Mouse (Mus musculus) megakaryocyte, adult 5-6 weeks (primary cell): ENCODE measurements around the gene Nudt4. TPM values are rescaled to one million over a fixed set of nuclear protein-coding genes. Genes with fewer than 3 reads are reported as not detected.
A peak's percentile ranks its signal among the peaks of the same experiment; 100 is the strongest.
"Not testable (repeated sequence)": the region's sequence is repeated elsewhere in the genome, so short reads cannot be mapped to it uniquely, and the experiment has no call there.

Source experiments
- ATAC-seq: 2 replicates; pipeline ENCODE4 v1.8.0; 2016; ENCODE audit warnings: mild to moderate bottlenecking, inconsistent platforms; ENCODE audit not compliant: poor library complexity, severe bottlenecking
- total RNA-seq, 2 experiments: library from RNA; stranded (forward) in 1 of 2; stranded (reverse) in 1 of 2; fragments of 153-499, 151-499 nt in 1 of 2; fragments of 221-1000, 200-1000 nt in 1 of 2; gene quantifications; 2 replicates each; pipeline versions ENCODE4 v1.2.3 to v1.2.4; 2015 to 2017

Nudt4 gene
- total RNA-seq, 2 experiments from 2014 or later = 98.7 to 141 TPM

DNA sequence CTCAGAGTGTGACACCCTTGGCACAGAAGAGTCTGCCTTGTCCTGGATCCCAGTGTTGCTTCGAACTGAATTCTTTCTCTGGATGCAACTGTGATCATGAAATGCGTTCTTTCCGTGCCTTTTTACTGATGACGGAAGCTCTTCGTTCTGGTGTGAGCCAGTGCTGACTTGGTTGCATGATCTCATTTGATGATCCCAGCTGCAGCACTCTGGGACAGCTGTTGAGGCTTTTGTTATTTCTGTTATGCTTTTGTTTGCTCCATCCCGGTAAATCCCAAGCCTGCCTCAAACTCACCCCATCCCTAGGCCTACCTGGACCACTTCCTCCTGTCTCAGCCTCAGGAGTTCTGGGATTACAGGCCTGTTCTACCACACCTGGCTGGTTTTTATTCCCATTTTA is 4.1 kb upstream of the Nudt4 start:
- ATAC-seq = no peak

DNA sequence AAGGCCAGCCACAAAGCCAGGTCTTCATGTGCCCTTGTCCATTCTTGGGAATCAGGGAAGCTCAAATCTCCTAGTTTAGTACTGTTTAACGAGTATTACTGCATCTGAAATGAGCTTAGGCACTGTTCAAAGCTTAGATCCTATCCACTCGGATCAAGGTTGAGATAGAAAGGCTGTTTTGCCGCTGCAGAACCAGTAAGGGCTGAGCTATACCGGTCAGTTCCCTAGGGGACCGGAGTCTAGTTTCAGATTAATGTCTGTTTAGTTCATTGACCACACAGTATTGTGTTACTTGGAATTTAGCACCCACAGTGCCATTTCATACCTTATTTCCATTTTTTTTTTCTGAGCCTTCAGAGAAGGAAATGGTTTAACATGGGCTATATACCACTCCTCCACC is 3.6 kb upstream of the Nudt4 start:
- ATAC-seq = no peak

DNA sequence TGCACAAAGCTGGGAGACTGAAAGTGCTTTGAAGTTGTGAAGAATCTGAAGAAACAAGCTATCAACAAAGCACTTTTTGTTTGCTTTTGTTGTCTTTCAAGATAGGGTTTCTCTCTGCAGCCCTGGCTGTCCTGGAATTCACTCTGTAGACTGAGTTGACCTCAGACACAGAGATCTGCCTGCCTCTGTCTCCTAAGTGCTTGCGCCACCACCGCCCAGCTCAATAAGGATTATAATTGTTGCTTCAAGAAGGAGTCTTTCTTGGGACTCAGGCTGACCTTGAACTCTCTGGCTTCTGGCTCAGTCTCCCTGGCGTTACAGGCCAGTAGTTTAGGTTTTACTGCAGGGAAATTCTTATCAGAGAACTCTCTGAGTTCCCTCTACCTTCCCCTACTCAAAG is 2.8 kb upstream of the Nudt4 start:
- ATAC-seq = no peak

DNA sequence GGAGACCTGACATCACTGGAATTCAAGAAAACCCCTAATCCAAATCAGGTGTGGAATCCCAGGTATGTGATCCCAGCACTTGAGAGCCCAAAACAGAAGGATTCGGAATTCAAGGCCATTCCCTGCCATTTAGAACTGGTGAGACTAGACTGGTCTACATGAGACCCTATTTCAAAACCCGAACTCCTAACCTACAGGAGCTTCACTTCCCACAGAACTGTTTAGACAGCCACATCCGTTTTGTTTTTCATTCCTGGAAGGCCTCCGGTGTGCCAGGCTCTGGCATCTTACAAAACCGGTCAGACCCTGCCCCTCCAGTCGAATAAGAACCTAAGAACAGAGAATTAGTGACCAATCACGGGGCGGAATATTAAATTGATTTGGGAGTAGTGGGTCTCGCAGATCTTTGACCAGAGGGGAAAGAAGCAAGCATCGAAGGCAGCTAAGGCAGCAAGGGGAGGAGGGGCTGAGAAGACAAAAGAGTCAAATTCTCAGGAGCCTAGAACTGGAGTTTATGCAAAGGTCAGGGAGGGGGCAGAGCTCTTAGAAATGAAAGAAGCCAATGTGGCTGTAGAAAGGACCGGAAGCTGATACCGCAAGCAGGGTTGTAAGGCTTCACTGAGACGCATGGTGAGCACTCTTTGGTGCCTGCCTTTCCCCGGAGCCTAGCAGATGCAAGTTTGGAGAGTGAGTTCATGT is 1.4 kb upstream of the Nudt4 start:
- ATAC-seq = peak; percentile 23

DNA sequence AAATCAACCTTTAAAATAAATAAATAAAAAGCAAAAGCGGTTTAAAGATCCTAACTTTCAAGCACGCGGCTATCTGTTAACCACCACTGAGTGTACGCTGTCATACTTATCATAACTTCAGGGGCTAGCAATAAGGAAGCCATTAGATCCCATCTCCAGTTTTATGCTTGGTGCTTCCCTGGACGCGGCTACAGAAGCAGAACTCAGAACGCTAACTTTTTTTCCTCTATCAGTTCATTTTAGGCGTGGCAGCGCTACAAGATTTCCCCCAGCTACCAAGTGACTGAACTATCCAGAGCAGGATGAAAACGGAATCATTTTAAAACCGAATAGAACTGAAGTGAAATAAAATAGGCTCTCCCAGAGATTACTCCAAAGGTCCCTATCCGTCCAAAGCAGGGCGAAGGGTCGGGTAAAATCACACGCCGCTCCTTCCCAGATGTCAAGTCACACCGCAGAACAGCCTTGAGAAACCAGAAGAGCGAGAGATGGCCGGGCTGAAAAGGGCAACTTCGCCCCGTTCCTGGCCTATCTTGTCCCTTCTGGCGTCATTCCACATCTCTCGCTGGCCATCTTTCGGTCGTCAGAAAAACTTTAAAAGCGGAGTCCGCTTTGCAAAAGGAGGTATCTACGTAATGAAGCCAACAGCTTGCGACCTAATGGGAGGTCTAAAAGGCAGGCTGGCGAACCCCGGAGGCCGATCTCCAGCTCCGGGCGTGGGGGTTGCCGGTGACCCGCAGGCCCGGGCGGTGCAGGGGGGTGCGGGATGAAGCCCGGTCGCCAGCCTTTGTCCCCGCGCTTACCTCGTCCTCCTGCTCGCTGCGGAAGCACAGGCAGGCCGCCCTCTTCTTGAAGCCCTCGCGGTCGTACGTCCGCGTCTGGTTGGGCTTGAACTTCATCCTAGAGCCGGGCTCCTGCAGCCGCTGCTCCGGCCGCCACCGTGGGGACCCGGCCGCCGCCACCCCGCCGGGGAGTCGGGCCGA is 796 bp downstream of the Nudt4 start:
- ATAC-seq = peak; percentile 16

DNA sequence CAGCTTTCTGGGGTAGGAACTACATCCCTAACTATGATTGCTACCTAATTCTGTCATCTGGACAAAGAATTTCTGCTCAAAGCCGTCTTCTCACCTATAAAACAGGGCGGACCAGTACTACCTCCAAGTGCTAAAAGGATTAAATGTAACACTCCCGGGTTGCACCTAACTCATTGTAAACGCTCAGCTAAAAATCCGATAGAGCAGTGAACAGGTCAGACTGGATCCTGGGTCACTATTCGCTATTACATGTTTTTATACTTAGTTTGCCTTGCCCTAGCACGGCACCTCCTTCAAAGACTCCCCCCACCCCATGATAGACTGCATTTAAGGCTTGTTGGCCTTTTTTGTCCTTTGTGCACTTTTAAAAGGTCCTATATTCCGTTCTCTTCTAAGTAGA is 1.6 kb downstream of the Nudt4 start:
- no peak for ATAC-seq

DNA sequence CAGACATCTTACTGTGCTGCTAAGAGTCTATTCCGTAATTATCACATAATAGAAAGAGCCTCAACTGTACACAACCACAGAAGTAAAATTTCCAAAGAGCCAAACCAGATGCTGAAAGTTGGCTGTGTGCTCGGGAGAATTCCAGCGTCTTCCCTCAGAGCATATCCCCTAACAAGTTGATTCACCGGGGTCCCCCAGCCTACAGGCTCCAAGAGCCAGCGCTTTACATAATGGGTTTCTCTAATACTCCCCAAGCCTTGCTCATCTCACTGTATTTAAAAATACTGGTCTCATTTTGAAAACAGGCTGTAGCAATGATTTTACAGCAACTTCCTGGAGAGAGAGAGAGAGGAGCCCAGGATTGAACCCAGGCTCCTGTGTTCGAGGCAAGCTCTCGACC is 2.3 kb downstream of the Nudt4 start:
- ATAC-seq = no peak

DNA sequence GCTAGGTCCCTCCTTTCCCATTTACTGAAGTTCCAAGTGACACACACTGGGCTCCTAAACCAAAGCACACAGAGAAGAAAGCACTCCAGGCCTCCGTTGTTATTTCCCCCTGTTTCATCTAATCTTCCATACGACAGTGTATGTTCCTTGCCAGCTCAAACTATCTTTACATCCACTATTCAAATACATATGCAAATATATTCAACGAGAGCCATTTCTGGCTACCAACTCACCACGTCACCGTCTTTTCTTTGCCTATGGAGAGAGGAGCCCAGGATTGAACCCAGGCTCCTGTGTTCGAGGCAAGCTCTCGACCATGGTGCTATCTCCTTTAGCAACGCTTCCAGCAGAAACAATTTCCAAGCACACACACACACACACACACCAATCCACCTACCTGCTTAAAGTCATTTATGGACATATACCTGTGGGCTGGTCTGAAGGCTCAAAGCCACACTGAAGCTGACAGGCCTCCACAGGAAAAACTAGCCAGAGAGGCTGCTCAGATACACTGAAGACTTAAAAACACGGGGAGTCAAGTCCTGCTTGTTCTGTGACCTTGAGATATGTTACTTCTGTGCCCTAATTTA is 3.5 kb downstream of the Nudt4 start:
- ATAC-seq = no peak

DNA sequence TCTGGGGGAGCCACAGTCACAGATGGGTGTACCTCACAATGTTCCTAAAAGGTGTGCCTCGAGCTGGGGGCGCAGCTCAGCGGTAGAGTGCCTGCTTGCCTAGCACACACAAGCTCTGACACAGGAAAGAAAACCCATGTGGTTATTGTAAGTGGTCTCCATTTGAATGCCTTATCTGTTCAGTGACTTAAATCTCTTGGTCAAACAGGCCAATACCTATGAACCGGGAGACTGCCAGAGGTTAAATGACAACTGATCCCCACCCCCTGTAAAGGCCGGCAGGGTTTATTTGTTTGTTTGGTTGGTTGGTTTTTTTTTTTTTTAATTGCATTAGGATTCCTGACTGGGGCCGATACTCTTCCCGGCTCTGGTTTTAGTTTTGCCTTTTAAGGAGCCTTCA is 4.5 kb downstream of the Nudt4 start:
- no peak for ATAC-seq

DNA sequence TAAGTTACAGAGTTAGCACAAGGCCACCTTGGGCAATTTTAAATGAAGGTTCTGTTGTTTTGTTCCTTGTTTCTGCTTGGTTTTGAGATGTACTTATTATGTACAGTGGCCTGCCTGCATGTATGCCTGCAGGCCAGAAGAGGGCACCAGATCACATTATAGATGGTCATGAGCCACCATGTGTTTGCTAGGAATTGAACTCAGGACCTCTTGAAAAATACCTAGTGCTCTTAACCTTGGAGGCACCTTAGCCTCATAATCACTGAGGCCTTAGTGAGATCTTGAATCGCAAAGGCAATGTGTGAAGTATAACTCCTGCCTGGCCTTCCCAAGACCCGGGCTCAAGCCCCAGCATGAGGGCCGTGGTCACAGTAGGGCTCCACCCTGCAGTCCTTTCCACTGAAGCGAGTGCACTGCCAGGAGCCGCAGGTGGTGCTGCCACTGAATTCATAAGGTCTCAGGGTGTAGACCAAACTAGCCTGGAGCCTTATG is 6.6 kb downstream of the Nudt4 start:
- ATAC-seq = peak; percentile 57

DNA sequence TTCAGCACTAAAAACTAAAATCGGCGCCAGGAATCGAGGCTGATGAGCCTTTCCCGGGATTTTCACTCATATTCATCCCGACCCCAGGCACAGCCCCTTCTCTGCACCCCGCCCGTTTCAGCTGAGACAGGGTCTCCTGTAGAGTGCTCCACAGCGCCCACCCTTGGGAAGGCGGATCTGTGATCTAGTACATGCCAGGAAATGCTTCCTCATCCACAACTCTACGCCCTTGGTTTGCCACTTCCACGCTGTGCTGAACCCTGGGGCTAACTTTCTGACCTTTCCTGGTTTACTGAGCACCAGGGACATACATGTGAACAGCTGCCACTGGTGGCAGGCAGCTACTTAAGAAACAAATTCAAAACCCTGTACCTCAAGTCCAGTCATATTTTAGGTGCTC is 8.1 kb downstream of the Nudt4 start:
- ATAC-seq = no peak

DNA sequence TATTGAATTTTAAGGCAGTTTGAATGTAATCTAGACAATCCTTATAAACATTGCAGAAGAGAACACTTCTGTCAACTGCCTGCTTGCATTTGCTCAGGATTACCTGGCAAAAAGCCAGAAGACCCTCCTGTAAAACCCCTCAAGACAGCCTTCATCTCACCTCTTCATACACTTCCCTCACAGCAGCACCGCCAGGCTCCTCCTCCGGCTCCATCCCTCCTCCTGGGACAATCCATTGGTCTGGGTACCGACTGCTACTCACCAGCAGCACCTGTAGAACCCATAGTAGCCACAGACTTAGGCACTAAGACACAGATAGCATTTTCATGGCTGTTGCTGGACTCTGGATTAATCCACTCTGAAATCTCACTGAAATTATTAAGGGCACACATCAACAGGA is 11.6 kb downstream of the Nudt4 start:
- ATAC-seq = no peak

DNA sequence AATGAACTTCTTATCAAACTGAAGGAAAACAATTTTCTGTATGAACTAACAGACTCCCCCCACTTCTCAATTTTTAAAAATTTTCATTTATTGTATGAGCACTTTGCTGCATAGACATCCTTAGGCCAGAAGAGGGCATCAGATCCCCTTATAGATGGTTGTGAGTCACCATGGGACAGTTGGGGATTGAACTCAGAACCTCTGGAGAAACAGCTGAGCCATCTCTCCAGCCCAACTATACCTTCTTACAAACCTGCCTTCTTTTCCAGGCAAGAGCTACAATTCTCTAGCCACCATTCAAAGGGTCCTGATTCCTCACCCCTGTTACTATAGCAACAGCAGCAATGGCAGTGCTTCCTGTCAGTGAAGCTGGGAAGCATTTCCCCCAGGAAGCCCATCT is 12.2 kb downstream of the Nudt4 start:
- 0 out of 2 replicates have a peak, but pooled peaks have one; percentile 28 for ATAC-seq

DNA sequence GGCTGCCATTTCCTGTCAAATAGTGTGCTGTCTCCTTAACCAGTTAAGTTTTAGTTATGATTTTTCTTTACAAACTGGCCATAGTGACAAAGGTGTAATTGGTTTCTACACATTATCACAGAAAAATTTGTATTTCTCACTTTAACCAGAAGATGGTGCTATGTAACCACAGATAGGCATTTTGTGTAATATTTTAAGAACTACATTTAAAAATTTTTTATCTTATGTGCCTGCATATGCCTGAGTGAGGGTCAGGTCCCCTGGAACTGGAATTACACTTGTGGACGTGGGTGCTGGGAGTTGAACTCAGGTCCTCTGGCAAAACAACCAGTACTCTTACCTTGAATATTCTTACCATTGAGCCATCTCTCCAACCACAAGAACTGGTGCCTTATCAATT is 13.4 kb downstream of the Nudt4 start:
- ATAC-seq = no peak

DNA sequence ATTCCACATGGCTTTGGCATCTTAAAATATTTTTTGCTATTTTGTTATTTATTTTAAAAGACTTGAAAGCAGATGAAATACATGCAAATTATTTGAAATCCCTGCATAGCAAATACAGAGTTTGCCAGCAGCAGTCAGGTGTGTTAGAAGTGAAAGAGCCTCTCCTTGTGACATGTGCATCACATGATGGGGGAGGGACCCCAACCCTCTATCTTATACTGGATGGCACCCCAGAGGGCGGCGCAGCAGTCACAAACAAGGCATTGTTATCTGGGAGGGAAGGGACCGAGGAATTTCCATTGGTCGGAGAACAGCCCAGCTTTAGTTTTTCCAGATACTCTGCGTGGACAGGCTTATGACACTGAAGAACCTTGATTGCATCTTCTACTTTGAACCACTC is 14.9 kb downstream of the Nudt4 start:
- not testable (repeated sequence) for ATAC-seq

DNA sequence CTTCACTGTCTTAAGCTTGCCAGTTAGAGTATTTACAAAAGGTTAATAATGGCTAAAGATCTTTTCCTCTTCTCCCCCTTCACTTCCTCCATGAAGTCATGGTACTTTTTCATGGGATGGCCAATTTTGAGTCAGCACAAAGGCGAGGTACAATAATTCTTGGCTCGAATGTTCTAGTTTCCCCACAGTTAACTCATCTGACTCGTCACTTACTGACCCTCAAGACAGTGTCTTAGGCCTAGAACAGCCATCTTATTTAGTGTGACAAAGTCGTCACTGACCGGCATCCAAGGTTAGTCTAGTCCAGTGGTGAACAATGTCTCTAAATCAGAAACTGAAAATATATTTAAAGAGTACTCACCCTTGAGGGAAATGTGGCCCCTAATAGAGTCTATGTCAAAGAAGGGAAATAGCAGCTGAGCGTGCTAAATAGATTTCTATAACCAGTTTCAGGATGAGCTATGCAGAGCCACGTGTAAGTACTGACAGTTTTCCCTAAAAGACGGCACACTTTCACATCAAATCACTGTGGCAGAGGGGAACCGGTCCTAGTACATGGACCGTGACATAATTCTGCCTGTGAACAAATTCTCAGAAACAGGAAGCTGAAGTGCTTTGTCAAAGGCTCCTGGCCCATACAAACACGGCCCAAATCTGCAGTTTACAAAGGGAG is 15.7 kb downstream of the Nudt4 start:
- no peak for ATAC-seq

DNA sequence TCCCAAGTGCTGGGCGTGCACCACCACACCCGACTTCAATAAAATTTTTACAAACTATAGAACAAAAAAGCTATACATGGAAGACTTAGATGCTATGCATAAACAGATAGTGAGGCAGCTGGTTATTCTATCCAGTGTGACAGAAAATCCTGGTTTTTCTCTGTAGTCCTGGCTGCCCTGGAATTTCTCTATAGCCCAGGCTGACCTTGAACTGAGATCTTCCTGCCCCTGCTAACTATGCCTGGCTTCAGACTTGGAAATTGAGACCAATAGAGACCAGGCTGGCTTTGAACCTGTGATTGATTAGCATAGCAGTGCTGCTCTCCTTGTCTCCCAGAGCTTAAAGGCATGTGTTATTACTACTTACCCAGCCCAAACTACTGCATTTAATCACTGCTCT is 17.8 kb downstream of the Nudt4 start:
- ATAC-seq = no peak

DNA sequence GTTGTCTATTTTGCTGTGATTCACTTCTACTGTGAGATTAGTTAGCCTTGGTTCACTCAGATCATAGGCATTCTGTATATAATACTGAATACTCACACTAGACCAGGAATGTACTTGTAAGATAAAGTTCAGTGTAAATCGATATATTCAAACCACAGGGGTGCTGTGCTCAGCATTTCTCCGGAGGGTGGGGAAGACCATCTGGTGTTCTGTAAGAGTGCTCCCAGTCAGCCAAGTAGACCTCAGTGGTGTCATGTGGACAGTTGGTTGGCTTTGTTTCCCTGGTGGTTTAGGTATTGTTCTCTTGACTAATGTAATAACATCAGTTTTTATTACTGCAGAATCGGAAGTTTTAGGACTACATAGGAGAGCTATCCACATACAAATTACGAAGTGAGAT is 18.9 kb downstream of the Nudt4 start:
- ATAC-seq = no peak

DNA sequence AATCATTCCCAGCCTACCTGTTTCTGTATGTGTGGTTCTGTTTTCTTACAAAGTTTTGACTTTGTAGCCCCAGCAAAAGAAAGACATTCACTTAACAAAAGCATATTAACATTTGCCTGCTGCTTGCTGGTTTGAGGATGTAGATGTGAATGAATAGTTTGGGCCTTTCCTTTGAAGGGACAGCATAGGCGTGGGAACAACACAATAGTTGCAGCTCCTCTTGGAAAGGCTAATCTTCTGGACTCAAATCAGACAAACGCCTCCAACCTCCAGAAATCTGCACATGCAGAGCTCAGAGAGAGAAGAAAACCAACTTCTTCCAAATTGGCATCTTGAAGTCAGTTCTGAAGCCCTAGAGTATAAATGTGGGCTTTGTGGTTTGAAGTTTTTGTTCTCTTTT is 19.3 kb downstream of the Nudt4 start:
- no peak for ATAC-seq

DNA sequence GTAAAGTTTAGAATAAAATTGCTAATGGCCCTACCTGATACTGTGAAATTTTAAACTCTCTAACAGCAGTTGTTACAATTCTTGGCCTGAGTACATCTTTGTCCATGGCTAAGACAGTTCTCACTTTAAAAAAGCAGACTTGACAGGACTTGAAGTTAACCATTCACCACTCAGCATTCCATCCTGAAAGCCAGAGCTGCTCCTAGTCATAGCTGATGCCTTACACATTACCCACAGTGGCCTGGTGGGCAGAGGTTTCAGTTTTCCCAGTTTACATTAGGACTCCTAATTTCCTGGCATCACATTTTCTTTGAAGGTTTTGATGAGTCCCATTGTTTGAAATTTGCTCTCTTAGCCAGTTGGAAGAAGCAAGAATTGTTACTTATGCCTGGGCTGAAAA is 19.9 kb downstream of the Nudt4 start:
- no peak for ATAC-seq

DNA sequence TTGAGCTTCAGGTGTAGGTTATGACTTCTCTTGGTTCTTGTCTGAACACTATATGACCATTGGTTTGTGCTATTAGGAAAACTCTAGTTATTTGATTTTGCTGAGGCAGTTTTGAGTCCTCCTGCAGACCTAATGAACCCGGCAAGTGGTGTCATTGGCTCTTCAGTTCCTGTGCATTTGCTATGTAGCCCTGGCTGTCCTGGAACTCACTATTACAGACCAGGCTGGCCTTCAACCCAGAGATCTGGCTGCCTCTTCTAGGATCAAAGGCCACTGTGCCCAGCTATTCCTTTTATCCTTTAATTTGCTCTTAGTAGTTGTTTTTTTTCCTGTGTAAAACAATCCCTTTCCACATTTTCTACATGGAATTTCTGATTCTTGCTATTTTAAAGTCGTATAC is 20.6 kb downstream of the Nudt4 start:
- no peak for ATAC-seq
